Mouse (Mus musculus) layer of hippocampus, adult 11-12 months (tissue): Measurements from ENCODE around the gene Polr3b.

Experiments used
- DNase-seq: peaks from one replicate; pipeline ENCODE4 v3.0.0; 2022; ENCODE audit warnings: low spot score

The Polr3b gene

GRCm38 (mm10) chr10:84621826-84622790, at the start of gene Polr3b:
Gene Polr3b, plus strand, starts transcription at chr10:84622292.
- peak; percentile 95 for DNase-seq

- DNase-seq, result no peak
Observed at GRCm38 (mm10) chr10:84573671-84574420, 48.2 kb upstream of the Polr3b start.

- no peak for DNase-seq
Observed at GRCm38 (mm10) chr10:84576029-84576394, 46.1 kb upstream of the Polr3b start.

DNA sequence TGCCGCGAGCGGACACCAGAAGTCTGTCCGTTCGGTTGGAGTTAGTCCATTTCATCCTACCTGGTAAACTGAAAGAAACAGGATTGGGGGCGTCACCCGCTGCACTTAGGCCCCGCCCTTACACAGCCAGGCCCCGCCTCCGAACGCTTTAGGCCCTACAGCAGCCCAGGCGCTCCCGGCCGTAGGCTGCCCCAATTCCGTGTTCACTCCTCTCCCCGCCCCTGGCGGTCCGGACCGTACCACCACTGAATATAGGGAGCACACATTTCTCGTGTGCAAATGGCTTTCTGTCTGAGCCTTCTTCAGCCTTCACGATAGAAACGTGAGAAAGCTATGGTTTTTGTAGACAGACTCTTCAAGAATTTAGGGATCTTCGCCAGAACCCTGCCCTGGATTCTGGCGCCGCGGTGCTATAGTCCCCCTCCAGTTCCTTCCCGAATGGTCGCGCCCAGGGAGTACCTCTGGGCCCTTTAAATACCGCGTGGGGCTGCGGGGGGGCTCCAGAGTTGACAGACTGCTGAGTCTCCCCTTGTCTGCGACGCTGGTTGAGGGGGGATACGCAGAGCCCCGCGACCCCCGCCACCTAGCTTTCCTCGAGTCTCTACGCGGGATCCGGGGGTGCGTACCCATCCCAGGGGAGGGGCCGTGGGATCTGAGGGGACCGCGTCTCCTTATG, 45.6 kb upstream of the Polr3b start, which contains the start of gene Tcp11l2:
Gene Tcp11l2, plus strand, starts transcription at position 232 of the 676 bp plus-strand sequence.
- peak; percentile 95 for DNase-seq

GRCm38 (mm10) chr10:84577071-84577727, 44.9 kb upstream of the Polr3b start:
- DNase-seq, result peak; percentile 76

GRCm38 (mm10) chr10:84578738-84579137, 43.4 kb upstream of the Polr3b start:
- no peak for DNase-seq

- no peak for DNase-seq
Observed at GRCm38 (mm10) chr10:84579527-84579926, 42.6 kb upstream of the Polr3b start.

- no peak for DNase-seq
Observed at GRCm38 (mm10) chr10:84581191-84581590, 40.9 kb upstream of the Polr3b start.

DNA sequence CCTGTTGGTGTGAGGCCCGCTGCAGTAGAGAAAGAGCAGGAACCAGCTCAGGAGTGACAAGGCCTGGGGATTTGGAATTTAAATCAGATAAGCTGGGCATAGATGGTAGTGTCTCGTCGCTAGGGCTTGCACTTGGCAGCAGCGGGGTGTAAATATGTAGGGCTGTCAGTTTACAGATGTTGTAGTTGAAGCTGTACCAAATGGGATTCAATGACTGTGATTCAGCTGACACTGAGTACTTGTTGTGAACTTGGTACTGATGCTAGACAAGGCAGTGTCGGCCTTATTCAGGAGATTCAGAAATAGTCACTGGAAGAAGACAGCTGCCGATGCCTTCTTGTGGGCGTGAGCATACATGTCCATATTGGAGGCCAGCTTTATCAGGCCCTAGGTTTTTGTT, 39.9 kb upstream of the Polr3b start:
- peak; percentile 16 for DNase-seq

GRCm38 (mm10) chr10:84584451-84585293, 37.4 kb upstream of the Polr3b start:
- no peak for DNase-seq

- DNase-seq, result no peak
Observed at GRCm38 (mm10) chr10:84585294-84585650, 36.8 kb upstream of the Polr3b start.

- no peak for DNase-seq
Observed at GRCm38 (mm10) chr10:84590956-84591355, 31.1 kb upstream of the Polr3b start.

GRCm38 (mm10) chr10:84591640-84592148, 30.4 kb upstream of the Polr3b start:
- DNase-seq, result no peak

GRCm38 (mm10) chr10:84592745-84593144, 29.3 kb upstream of the Polr3b start:
- DNase-seq, result no peak

DNA sequence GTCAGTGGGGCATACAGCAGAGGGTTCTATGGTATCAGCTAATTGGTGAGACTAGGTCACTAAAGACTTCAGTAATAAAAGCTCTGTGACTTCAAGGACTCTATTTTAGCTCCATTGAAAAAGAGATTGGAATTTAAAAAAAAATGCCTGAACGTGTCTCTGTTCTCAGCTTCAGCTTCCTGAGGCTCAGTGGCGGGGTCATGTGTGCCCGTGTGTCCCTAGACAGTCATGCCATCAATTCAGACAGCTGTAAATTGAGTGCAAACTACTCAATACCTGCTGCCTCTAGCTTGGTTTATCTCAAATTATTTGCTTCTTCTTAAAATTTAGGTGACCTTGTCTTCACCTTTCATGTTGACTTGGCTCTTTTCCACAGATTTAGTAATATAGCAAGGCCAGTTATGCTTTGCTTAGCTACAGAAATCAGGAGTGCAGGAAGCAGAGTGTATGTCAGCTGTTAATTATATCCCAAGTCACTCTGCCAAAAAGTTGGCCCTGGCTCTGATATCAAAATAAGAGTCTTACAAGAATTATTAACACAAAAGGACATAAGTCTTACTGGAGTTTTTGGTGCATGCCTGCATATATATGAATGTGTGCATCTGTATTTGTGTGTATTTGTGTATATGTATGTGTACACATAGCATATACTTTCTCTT, 24.8 kb upstream of the Polr3b start:
- DNase-seq, result no peak

GRCm38 (mm10) chr10:84598172-84598571, 23.9 kb upstream of the Polr3b start:
- no peak for DNase-seq

- no peak for DNase-seq
Observed at GRCm38 (mm10) chr10:84600136-84600535, 22.0 kb upstream of the Polr3b start.

GRCm38 (mm10) chr10:84604335-84604734, 17.8 kb upstream of the Polr3b start:
- DNase-seq, result no peak

DNA sequence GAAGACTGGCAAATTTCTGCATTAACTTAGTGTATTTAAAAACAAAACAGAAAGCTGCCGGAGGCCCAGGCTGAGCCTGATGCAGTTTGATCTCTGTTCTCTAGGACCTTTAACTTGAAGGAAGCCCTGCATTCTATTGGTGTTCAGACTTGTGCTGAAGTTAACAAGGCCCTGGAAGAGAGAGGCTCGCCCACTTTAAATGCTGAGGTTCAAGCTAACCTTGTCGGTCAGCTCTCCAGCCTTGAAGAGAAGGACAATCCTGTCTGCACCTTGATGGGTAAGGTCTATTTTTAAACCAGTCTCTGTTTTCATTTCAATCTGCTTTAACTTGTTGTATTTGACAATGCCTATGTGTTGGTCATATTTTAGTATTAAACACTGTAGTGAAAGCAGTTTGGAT, 13.7 kb upstream of the Polr3b start:
- DNase-seq, result no peak

- no peak for DNase-seq
Observed at GRCm38 (mm10) chr10:84610324-84610723, 11.8 kb upstream of the Polr3b start.
